Mouse (Mus musculus): ENCODE measurements at regions not wholly inside any gene's neighbourhood (a gene's known extent, or its start where the extent isn't known, plus 50 kb on each side); places are given as distances from the start of the nearest gene placed in this dataset.

DNA sequence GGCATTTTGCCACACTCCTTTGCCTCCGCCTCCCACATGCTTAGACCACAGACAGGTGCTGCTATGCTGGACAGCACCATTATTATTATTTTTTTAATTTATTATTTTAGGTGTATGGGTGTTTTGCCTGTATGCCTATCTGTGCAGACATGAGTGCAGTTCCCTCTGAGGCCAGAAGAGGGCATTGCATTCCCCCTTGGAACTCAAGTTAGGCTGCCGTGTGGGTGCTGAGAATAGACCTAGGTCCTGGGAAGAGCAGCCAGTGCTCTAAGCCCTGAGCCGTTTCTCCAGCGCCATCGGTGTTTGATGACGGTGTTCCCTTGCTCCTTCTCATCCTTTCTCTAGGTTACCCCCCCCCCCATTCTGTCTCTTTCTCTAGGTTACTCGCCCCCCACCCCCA, 49.9 kb upstream of the Ucn3 start:
- DNase-seq: peak in 1 of 2 experiments; percentile 1
